Mouse (Mus musculus) large intestine, adult 2 months (tissue): ENCODE data around the gene Atxn2l. TPM values are rescaled to one million over a fixed set of nuclear protein-coding genes. Genes with fewer than 3 reads are reported as not detected.
"Not testable (repeated sequence)": the region's sequence is repeated elsewhere in the genome, so short reads cannot be mapped to it uniquely, and the experiment has no call there.

ENCODE experiments used
- DNase-seq: peaks from one replicate; pipeline ENCODE4 v3.0.0-alpha.2; 2012; ENCODE audit warnings: low read depth, low spot score
- WGBS: fragments of 180-500 bp; shearing (Covaris S2); methylation state at CpG from one replicate; pipeline ENCODE4 v1.1.7; 2018; 5-methylcytosine and 5-hydroxymethylcytosine counted together
- polyA plus RNA-seq: library from polyadenylated mRNA; depleted of rRNA; stranded (reverse); fragments of >200 nt; gene quantifications from 2 replicates; pipeline ENCODE4 v1.2.3, GENCODE M21; 2012

Gene Atxn2l
- polyA plus RNA-seq, 1 experiment = 63.3 TPM

DNA sequence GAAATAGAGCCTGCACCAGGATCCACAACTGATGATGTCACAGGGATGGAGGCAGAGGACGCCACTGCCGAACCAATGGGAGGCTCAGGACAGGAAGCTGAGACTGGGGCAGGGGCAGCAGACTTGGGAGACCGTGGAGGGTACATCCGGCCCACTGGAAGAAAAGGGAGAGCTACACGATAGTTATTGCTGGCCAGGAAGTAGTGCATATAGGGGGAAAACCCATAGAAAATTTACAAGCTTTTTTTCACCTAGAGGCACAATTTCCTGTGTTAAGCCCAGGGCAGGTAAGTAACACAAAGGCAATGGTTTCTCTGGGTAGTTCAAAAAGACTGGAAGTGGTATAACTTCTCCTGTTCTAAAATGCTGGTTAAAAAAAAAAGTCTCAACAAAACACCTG is 6.8 kb downstream of the Atxn2l start:
- 79% methylated on average over 5 of the region's 5 CpGs for WGBS

DNA sequence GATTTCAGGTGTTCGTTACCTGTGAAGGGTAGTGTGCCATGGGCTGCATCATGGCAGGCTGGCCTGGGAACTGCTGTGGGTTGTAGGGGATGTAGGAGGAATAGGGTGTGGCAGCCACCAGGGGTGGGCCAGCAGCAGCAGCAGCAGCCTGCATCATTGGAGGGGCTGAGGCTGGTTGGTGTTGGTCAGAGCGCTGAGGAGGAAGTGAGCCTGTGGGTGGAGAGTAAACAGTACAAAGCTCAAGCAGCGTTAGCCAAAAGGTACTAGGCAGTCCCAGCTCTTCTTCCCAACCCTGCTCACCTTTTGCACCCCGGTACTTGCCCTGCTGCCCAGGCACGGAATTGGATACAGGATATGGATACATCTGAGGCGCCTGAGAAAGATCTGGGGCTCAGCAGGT is 9.1 kb downstream of the Atxn2l start:
- DNase-seq = no peak
- 62% methylated on average over 6 of the region's 6 CpGs for WGBS

More for the DNA sequence above, 6.8 kb downstream of the Atxn2l start:
- DNase-seq = no peak

DNA sequence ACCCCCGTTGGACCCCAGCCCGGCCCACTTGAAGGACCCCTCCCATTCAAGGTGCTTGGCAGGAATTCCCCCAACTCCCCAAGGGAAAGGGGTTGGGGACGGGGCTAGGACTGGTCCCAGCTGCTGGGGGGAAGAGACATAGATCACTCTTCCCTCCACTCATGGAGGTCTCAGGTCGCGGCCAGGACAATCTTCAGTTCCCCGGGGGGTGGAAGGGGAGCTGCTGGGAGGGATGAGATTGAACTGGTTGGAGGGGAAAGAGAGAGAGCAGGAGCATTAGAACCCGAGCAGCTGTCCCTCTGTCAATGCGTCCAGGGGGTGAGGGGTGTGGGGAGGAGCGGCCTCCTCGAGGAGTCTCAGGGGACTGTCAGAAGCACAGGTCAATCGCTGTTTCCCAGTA is 11.3 kb downstream of the Atxn2l start:
- WGBS = 65% methylated on average over 11 of the region's 11 CpGs
- DNase-seq = no peak

DNA sequence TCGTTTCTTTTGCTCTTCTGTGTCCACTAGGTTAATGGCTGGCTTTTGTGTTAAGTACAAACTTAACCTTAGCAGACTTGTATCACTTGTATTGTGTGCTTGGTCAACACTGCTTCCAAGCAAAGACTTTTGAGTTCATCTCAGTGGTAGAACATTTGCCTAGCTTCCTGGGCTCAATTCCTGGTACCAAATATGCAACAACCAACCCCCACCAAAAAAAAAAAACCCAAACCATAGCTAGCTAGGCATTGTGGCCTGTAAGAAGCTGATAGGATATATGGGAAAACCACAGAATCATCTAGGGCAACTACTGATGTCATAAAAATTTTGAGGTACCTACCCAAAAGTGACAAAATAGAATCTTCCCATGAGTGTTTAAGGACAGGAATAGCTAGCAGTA is 12.2 kb downstream of the Atxn2l start:
- DNase-seq = no peak
- WGBS = 43% methylated on average over 1 of the region's 1 CpGs

DNA sequence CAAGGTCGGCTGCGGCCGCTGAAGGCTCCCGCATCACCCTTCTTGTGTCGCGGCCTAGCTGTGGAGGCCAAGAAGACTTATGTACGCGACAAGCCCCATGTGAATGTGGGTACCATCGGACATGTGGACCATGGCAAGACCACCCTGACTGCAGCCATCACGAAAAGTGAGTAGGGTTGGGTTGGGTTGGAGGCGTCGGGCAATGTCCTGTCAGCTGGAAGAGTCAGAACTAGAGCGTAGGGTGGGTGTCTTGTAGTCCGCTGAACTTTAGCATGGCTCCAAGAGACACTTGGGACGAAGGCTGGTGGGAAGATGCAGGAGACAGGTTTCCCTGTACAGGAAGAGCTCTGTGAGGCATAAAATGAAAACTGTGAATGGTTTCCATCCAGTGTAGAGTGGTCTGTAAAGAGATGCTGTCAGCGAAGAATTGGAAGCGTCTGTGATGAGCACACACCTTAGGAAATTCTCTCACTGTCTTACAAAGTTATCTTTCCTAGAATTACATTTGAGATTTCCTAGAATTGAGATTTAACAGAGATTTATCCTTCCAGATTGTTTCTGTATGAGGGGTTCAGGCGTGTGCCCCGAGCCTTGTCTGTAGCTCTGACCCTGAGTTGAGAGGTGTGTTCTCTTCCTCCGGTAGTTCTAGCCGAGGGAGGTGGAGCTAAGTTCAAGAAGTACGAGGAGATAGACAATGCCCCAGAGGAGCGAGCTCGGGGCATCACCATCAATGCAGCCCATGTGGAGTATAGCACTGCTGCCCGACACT is 15.4 kb downstream of the Atxn2l start:
- WGBS = 7% methylated on average over 25 of the region's 25 CpGs
- not testable (repeated sequence) for DNase-seq

DNA sequence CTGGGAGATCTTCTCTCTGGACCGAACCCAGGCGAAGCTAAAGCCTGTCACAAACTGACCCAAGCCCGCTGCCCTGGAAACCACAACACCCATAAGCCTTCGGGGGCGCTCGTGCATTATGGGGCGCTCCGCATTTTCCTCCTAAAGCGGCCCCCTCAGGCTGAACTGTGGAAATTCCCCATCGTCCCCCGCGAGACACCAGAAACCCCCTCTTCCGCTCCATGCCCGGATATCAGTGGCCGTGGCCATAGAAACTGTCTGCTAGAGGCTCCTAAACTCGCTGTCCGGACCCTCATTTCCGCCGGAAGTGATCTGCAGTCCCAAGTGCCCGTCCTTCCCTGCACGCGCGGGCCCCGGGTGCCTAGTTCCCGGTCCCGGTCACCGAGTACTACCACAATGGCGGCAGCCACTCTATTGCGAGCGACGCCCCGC is 16.2 kb downstream of the Atxn2l start, which contains the start of gene Tufm:
Gene Tufm (plus strand): TSS at position 310 of the 432 bp plus-strand sequence.
- peak; percentile 89 for DNase-seq
- under 1% methylated on average over 32 of the region's 32 CpGs for WGBS

DNA sequence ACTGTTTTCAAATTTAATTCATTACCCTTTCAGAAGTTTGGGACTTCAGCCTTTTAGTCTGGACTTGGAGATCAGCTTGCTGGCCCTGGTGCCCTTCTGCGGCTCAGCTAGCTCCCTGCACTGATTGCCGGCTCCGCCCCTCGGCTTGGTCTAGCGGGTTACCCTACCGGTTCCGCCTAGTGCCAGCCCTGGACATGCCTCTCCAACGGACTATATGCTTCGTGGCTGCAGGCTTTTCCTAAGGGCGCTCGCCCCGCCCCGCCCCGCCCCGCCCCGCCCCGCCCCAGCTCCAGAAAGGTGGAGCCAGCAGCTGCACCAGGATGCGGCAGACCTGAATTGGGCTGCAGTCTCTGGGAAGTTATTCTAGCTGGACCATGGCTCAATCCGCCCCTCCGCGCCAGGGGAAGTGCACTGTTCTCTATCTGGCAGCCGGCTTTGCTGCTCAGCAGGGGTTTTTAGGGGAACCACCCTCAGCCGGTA is 20.8 kb downstream of the Atxn2l start:
- WGBS = under 1% methylated on average over 23 of the region's 23 CpGs
- peak; percentile 82 for DNase-seq

DNA sequence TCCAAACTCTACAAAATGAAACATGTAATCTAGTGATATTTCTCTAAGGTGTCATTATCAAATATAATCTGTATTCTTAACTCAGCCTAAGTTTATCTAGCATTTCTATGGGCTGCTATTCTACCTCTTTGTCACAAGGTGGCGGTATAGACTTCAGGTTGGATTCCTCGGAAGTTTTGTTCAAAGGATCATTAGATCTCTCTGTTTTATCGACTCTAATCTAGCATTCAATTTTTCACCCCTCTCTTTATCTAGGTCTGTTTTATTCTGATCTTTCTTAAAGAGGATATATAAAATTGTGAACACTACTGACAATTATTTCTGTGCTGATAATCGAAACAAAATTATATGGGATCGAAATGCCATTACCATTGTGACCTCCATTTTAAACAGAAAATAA is 21.5 kb downstream of the Atxn2l start:
- 20% methylated on average over 5 of the region's 5 CpGs for WGBS
- no peak for DNase-seq

DNA sequence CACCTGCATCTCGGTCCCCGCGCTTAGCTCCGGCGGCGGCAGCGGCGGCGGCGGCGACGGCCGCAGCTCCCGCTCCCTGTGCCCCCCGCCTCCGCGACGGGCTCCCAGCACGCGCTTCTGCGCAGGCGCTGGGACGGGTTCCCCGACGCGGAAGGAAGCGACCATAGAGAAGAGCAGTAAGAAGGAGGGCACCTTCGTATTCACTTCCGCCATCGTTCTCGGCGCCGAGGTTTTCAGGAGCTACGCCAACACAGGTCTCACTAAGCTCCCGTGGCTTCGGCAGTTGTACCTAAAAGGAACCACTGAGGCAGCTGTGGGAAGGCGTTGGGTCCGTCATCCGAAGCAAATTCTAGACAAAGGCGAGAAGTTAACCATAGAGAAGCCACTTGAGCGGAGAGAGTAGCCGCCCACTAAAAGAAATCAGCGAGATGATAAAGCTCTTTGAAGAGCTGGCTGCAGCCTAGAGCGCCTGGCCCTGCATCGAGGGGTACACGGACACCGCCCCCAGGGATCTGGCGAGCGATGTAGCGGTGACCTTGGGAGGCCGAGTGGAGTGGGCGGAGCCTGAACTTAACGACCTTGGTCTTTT is 28.1 kb downstream of the Atxn2l start, which contains the start of gene Sh2b1:
Gene Sh2b1 (minus strand): TSS at position 432 of the 589 bp plus-strand sequence.
- under 1% methylated on average over 53 of the region's 53 CpGs for WGBS
- peak; percentile 66 for DNase-seq

DNA sequence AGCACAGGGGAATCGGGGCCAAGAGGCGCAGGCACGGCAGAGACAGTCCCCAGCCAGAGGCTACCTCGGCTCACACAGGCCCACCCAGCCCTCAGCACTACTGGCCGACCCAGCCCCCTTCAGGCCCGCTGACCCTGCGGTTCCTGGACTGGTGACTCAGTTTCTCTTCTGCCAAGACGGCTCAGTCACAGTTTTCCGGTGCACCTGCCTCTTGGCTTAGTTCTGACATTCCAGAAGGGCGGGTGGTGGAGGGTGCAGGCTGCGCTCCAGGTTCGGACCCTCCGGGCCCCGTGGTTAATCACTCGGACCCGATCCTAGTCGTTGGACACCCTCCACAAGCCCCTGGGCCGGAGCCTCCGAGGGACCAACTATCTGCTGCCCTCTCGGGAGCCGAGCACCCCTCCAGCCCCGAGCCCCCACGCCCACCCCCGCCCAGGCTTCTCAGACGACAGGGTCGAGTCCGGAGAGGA is 28.7 kb downstream of the Atxn2l start:
- no peak for DNase-seq
- WGBS = under 1% methylated on average over 27 of the region's 27 CpGs

DNA sequence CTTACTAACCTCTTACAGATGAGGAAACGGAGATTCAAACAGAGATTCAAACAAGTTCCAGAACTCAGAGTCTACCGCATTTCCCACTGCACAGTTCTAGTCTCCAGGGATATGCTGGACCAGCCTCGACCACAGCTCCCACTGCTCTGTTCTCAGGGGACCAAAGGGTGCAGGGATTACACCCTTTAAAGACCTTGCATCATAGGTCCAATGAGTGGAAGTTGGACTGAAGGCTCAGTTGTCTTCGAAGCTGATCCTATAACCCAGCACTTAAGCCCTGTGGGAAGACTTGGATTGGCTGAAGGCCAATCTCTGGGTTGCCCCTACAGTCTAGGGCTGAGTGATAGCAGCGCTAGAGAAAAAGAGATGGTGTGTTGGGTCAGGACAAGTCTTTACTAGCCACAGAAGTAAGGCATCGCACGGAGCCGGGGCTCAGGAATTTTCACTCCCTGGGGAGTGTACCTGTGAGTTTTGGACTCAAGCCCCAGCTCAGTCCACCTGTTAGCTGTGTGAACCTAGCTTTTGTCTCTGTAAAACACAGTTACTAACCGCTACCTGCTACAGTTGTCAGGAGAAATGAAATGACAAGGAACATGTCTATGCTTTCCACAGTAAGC is 29.7 kb downstream of the Atxn2l start:
- 58% methylated on average over 9 of the region's 9 CpGs for WGBS

DNA sequence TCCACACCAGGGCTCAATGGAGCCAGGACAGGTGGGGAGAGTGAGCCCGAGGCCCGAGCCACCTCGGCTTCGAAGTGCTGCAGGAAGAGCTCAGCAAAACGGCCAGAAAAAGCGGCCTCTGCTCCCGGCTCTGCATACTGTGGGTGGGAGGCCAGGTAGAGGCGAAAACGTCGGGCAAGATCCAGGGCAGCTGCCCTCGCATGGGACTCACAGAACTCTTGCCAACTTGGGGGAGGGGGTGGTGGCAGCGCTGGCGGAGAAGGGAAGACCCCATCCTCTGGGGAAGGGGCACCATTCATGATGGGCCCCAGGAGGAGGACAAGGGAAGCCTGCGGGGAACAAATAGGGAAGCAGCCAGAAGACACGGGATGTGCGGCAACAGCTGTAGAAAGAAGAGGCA is 30.5 kb downstream of the Atxn2l start:
- 90% methylated on average over 16 of the region's 16 CpGs for WGBS
- DNase-seq = no peak

More for the DNA sequence above, 29.7 kb downstream of the Atxn2l start:
- no peak for DNase-seq

DNA sequence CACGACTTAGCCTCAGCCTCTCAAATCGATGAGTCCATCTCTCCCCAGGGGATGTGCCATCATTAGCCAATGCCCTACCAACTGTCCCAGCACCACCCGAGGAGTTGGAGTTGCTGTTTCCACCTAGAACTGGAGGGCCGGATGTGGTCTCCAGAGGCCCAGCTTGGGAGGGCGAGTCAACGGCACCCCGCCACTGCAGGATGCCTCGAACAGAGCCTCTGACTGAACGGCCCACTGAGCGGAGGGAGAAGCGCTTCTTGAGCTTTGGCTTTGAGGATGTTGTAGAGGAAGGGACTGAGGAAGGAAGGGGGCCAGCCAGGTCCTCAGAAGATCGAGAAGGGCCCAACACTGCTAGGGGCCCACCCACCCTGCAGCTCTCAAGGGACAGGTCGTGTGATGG is 30.9 kb downstream of the Atxn2l start:
- 81% methylated on average over 13 of the region's 13 CpGs for WGBS

DNA sequence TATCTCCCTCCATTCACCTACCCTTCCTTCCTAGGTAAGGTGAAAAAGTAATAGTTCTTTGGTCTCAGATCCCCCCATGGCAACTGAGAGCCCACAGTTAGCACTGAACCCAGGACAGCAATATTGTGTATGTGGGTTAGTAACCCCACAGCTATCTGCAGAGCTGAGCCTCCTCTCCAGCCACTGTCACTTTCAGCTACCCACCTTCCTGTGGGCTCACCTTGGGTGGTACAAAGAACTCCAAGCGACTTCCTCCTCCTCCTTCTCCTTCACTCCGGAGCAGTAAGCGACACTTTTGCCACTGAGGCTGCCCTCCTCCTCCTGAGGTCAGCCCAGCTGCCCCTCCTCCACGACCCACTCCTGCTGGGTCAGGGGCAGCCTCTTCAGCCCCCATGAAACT is 31.4 kb downstream of the Atxn2l start:
- 82% methylated on average over 4 of the region's 4 CpGs for WGBS
- no peak for DNase-seq

More for the DNA sequence above, 30.9 kb downstream of the Atxn2l start:
- DNase-seq = no peak

DNA sequence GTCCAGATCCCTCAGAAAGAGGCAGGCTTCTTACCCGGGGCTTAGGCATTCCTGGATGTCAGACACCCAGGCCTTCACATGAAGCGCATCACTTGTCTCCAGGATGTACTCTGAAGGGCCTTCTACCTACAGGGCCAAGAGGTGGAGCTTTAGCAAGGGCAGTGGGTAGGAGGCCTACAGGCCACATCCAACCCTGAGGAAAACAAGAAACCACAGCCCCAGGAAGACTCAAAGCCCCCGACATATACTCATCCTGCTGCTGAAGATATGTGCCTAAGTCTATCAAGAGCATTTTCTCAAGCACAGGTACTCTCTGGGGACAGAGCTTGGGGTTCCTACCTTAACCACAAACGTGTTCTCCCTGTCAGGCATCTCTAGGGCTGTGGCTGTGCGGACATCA is 31.9 kb downstream of the Atxn2l start:
- 91% methylated on average over 5 of the region's 5 CpGs for WGBS

DNA sequence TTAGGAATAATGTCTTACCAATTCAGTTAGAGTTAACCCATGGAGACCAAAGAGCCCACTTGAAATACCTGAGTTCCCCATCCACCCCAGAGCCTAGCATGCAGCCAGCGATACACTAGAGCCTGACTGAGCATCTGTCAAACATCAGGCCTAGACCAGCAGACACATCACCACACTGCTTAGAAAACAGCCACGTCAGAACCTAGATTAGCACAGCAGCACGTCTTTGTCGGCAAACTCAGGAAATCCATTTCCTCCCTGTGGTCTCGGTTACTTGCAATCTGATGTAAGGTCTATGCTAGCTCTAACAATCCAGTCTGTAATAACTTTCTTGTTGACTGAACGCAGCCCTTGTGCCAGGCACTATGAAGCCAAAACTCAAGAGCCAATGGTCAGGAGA is 33.2 kb downstream of the Atxn2l start:
- DNase-seq = no peak
- 81% methylated on average over 6 of the region's 6 CpGs for WGBS

More for the DNA sequence above, 31.9 kb downstream of the Atxn2l start:
- no peak for DNase-seq

DNA sequence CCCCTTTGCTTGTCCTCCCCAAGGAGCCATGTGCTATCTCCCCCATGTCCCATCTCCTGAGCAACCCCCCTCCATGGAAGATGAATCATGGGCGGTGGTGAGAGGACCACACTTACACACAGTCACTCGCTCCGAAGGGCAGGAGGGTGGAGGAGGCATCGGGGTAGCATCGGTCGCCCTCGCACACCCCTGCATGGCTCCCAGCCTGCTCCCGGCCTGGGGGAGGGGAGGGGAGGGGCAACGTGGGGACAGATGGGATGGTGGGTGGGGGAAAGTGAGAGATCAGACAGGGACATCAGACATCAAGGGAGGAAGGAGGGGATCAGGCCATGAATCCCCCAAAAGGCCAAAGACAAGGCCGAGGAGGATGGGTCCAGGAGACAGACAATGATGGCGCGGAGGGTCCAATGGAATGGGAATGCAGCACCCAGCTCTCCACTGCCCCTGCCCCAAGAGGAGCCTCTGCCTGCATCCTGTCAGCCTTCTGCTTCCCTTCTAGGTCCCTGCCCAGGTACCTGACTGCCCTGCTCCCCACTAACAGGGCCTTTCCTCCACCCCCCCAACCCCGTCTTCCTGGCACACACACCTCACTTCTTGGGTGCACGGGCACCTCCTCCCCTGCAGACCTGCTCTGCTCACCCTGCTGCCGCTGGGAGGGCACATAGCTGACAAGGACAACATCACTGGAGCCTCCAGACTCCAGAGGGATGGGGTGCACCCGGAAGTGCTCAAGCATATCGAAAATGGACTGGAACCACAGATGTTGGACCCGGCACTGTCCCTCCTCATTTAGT is 35.2 kb downstream of the Atxn2l start:
- DNase-seq = no peak
- 92% methylated on average over 18 of the region's 18 CpGs for WGBS

DNA sequence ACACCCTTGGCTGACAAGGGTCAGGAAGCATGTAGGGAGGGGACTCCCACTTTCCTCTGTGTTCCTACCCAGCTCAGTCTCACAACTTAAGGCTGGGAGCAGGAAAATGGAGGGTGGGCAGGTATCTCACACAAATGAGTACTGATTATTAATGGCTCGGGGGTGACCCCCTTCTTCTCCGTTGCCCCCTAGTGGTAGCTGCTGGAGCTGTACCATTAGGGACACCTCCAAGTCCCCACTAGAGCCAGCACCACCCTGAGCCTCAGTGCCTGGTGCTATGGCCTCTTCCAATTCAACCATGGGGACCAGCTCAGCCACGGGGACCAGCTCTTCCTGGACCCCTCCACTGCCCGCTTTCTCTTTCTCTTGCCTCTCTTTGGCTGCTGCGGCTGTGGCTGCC is 36.0 kb downstream of the Atxn2l start:
- WGBS = 66% methylated on average over 5 of the region's 5 CpGs

DNA sequence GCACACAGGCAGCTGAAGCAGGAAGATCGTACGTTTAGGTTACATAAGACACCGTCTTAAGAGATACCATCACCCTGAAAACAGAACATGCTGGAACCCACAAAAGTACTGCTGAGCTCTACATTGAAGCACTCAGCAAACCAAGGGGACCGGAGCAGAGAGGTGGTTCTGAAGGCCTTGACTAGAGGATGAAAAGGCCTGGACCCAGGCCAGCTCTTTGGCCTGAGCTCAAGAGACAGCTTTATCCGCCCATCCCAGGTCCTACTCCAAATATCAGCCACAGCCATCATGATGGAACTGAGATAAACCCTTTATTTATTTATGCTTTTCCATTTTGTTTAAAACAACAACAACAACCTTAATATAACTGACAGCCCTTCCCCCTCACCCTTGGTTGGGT is 36.5 kb downstream of the Atxn2l start:
- DNase-seq = no peak
- 75% methylated on average over 5 of the region's 5 CpGs for WGBS

More for the DNA sequence above, 36.0 kb downstream of the Atxn2l start:
- no peak for DNase-seq

DNA sequence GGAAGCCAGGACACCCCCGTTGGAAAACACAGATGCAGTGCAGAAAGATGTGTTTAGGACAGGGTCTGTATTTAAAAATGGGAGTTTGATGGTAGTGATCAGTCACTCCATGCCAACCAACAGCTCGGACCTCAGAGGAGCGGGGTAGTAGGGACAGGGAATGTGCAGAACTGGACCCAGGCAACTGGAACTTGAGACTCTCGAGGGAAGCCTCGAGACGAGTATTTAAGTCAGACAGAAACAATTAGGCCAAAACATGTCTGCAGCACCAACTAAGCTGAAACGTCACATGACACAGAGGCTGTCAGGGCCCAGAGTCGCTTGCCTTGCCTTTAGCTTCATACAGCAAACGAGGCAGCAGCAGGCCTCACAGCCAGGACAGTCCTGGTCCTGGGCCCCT is 37.1 kb downstream of the Atxn2l start:
- 72% methylated on average over 9 of the region's 9 CpGs for WGBS

More for the DNA sequence above, 37.1 kb downstream of the Atxn2l start:
- no peak for DNase-seq
